Mouse (Mus musculus): Measurements from ENCODE around the gene Tnpo1.

- TF ChIP-seq CTCF (IDR thresholded peaks at IDR 0.05; ENCODE audit: low read depth): no peak
- TF ChIP-seq EP300 (IDR thresholded peaks at IDR 0.05; ENCODE audit: low read depth): no peak
Observed at GRCm38 (mm10) chr13:98922806-98923205, 3.4 kb downstream of the Tnpo1 start.
